Mouse (Mus musculus) cerebellum, adult 9-11 months (tissue): ENCODE measurements at regions not wholly inside any gene's neighbourhood (a gene's known extent, or its start where the extent isn't known, plus 50 kb on each side); places are given as distances from the start of the nearest gene placed in this dataset.

Experiments used
- DNase-seq: peaks from one replicate; pipeline ENCODE4 v3.0.0; 2022

GRCm38 (mm10) chr6:127253935-127254334 is 101.9 kb upstream of the Ccnd2 start:
- DNase-seq, result no peak

- DNase-seq, result no peak
Observed at GRCm38 (mm10) chr6:127263903-127264680, 112.1 kb upstream of the Ccnd2 start.

GRCm38 (mm10) chr6:127265063-127265775 is 113.2 kb upstream of the Ccnd2 start:
- no peak for DNase-seq

- DNase-seq, result peak; percentile 14
Observed at GRCm38 (mm10) chr6:127265901-127266812, 114.2 kb upstream of the Ccnd2 start.

- DNase-seq, result no peak
Observed at GRCm38 (mm10) chr6:127266813-127267165, 114.8 kb upstream of the Ccnd2 start.

- no peak for DNase-seq
Observed at GRCm38 (mm10) chr6:127269021-127269420, 117.0 kb upstream of the Ccnd2 start.

GRCm38 (mm10) chr6:127269525-127270044 is 117.6 kb upstream of the Ccnd2 start:
- DNase-seq, result no peak

- no peak for DNase-seq
Observed at GRCm38 (mm10) chr6:127270774-127271173, 118.8 kb upstream of the Ccnd2 start.

GRCm38 (mm10) chr6:127271418-127271817 is 119.4 kb upstream of the Ccnd2 start:
- no peak for DNase-seq

- no peak for DNase-seq
Observed at GRCm38 (mm10) chr6:127272630-127273029, 120.6 kb upstream of the Ccnd2 start.

GRCm38 (mm10) chr6:127274732-127275429 is 122.9 kb upstream of the Ccnd2 start:
- DNase-seq, result no peak

- no peak for DNase-seq
Observed at GRCm38 (mm10) chr6:127275430-127275784, 123.4 kb upstream of the Ccnd2 start.

GRCm38 (mm10) chr6:127276362-127276761 is 124.4 kb upstream of the Ccnd2 start:
- DNase-seq, result no peak

GRCm38 (mm10) chr6:127278402-127278801 is 126.4 kb upstream of the Ccnd2 start:
- no peak for DNase-seq

GRCm38 (mm10) chr6:127284226-127284625 is 132.2 kb upstream of the Ccnd2 start:
- DNase-seq, result no peak

GRCm38 (mm10) chr6:127286681-127287476 is 134.9 kb upstream of the Ccnd2 start:
- no peak for DNase-seq

- no peak for DNase-seq
Observed at GRCm38 (mm10) chr6:127288946-127289345, 137.0 kb upstream of the Ccnd2 start.

GRCm38 (mm10) chr6:127291937-127292336 is 139.9 kb upstream of the Ccnd2 start:
- DNase-seq, result no peak

- no peak for DNase-seq
Observed at GRCm38 (mm10) chr6:127293829-127294228, 141.8 kb upstream of the Ccnd2 start.

- DNase-seq, result no peak
Observed at GRCm38 (mm10) chr6:127298105-127298504, 146.1 kb upstream of the Ccnd2 start.

- no peak for DNase-seq
Observed at GRCm38 (mm10) chr6:127311192-127312054, 135.2 kb upstream of the Parp11 start.
